In genomic region chr19:53185486-53186134, GRCm38 (mm10) we compare ENCODE assay signal across 8 mouse cellular contexts. TPM values are rescaled to one million over a fixed set of nuclear protein-coding genes. Genes with fewer than 3 reads are reported as not detected.
A peak's percentile ranks its signal among the peaks of the same experiment; 100 is the strongest.
DNase-seq lines count a peak whose midpoint lies in the region; ATAC-seq lines count a peak whose summit lies in the region.

No protein-coding gene starts in this region.

- ATAC-seq in granulocyte monocyte progenitor cell, adult 5-6 weeks (replicated peaks; ENCODE audit: poor library complexity, severe bottlenecking) = peak; percentile 98

- DNase-seq in heart, adult 18-20 months = peak; percentile 65 to 72
- no peak for DNase-seq in heart, adult 8-10 months (ENCODE audit: low spot score)
- peak; percentile 68 for DNase-seq in lung, postnatal 10 days
- peak; percentile 67 for DNase-seq in thymus, postnatal 0 days (ENCODE audit: low spot score)
- DNase-seq in cerebellum, postnatal 4 days (ENCODE audit: low spot score in 2 of 2) = no peak
- DNase-seq in testis, postnatal 14 days (ENCODE audit: low spot score) = no peak
- no peak for DNase-seq in adrenal gland, postnatal 4 days (ENCODE audit: low spot score in 2 of 2)

RNA-seq across cellular contexts. Expression of gene Add3, which starts 45.4 kb away (rescaled TPM):
- total RNA-seq in heart, adult 18-20 months (2021) = 10 to 100 TPM; 44.3 to 52.5 TPM
- 10 to 100 TPM; 35.7 to 51.4 (median 39.9) TPM for total RNA-seq in heart, adult 8-10 months (2022)
- 30.2 and 57.5 TPM in 2 replicates for total RNA-seq in granulocyte monocyte progenitor cell, adult 5-6 weeks (2014; fragmentation: Nextera tagmentation)
- total RNA-seq in granulocyte monocyte progenitor cell, adult 5-6 weeks (2017) = 39.5 and 43.3 TPM in 2 replicates
- polyA plus RNA-seq in thymus, postnatal 0 days (2015; fragmentation: Nextera tagmentation; extraction: Ambion mirVana) = 41.5 and 42.7 TPM in 2 replicates
- 10 to 100 TPM; 81.7 to 87.2 TPM for total RNA-seq in adrenal gland, postnatal 4 days (2021)

Comparison
In these comparisons a context has a peak if more than half of its experiments do, and no peak if none do; other contexts are left out.
1. DNase-seq: peak in heart, adult 18-20 months (2 of 2), lung, postnatal 10 days (single experiment) and thymus, postnatal 0 days (single experiment); none in heart, adult 8-10 months (single experiment), cerebellum, postnatal 4 days (0 of 2), testis, postnatal 14 days (single experiment) and adrenal gland, postnatal 4 days (0 of 2).